Mouse (Mus musculus) CD8-positive naive resting alpha-beta T cell, adult 2 months (primary cell): ENCODE measurements at regions not wholly inside any gene's neighbourhood (a gene's known extent, or its start where the extent isn't known, plus 50 kb on each side); places are given as distances from the start of the nearest gene placed in this dataset.
A peak's percentile ranks its signal among the peaks of the same experiment; 100 is the strongest.

Source experiments
- DNase-seq, 2 experiments: peaks; one replicate each; pipeline ENCODE4 v3.0.0; 2022; ENCODE audit warnings: low read depth in 2 of 2, low spot score in 2 of 2

DNA sequence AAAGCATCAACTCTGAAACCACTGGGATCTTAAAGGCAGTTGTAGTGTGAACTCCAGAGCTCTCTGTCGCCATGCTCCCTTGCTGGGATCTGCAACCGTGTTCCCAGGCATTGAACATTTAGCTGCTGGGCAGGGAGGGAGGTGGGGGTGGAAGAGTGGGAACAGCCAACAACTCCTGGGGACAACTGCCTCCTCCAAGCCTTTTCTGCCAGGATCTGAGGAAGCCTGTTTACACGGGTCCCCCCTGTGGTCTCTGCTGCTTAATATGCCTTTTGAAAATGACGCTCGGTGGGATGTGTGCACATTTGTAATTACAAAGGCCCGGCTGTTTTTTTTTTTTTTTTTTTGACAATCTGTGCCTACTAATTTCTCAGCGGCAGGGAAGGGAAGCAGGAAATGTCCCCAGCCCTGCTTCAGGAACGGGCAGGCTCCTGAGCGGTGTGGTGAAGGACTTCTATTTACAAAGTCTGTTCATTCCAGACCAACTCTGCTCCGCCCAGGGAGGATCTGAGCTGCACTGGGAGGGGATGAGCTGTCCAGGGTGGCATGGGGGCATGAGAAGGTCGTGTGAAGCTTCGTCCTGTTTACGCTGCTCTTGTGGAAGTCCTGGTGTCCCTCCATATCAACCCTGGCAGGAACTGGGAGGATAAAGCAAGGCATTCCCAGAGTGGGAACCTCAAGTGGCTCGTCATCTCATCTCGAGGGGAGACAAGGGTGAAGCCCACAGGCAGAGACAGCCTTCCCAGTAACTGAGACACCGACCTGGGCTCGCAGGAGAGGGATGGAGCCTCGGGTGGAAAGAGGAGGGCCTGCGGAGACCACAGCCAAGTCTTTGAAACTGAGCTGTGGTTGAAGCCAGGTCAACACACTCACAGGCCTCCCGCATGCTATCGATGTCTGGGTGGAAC is 465.0 kb upstream of the Zmiz1 start:
- no peak for DNase-seq

DNA sequence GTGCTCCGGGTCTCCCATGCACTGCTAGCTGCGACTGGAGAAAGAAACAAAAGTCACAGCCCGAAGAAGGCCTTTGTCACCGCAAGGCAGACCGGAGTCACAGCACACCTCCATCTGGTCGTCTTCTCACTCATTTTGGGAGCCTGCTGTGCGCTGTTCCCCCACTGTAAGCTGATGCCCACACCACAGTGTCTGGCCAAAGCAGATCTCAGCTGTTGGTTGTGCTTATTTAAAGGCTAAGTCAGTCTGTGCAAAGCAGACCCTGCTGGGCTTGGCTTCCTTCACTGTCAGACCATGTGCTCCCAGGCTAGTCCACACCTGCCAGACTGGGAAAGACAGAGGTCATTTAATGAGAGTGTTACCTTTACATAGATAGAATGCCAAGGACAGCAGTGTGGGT is 463.8 kb upstream of the Zmiz1 start:
- DNase-seq = no peak

DNA sequence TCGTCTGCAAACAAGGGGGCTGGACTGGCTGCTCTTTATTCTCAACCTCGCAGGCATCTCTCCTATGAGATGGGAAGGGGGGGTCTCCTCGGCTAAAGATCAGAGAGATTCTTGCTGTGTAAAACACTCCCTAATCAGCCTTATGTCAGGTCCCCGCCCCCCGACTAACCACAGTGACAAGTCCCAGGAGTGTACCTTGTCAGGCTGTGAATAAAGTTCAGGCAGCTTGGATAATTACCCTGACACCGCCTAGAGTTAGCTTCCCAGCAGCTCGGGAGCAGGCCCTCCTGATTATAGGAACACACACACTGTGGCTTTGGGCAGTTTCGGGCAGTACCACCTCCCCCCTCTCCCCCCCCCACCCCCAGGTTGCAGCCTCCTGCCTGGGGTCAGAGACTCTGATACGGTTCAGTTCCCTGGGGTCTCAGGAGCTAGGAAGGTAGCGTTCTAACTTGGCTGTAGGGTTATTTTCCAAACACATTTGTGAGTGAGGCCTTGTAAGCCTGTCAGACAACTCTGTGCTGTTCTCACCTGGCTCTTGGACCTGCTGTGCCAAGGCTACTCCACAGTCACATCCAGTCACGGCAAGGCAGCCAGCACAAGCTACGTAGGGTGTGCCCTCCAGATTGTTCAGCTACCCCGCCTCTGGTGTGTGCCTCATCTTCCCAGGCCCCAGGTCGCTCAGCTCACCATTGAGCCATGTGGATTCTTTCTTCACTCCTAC is 461.0 kb upstream of the Zmiz1 start:
- DNase-seq = no peak

DNA sequence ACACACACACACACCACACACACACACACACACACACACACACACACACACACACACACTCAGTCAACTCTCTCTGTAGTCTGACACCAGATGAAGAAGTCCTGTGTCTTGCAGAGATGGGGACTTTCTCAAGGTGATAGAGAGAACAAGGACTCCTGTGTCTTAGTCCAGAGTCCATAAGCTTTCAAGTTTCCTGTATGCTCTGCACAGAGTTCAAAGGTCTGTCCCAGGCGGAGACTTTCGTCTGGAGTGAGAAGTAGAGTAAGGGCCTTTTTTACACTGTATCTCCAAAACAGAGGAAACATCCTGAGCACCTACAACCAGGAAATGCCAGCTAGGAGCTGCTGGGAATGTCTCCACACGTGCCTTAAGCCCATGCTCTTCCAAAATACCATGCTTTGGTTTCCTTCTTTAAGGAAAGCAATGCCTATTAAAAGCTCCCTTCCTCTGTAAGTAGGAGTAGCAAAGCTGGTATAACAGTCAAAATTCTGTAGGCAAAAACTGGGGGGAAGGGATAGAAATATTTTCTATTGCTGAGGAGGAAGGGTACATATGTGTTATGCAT is 459.9 kb upstream of the Zmiz1 start:
- DNase-seq = no peak

DNA sequence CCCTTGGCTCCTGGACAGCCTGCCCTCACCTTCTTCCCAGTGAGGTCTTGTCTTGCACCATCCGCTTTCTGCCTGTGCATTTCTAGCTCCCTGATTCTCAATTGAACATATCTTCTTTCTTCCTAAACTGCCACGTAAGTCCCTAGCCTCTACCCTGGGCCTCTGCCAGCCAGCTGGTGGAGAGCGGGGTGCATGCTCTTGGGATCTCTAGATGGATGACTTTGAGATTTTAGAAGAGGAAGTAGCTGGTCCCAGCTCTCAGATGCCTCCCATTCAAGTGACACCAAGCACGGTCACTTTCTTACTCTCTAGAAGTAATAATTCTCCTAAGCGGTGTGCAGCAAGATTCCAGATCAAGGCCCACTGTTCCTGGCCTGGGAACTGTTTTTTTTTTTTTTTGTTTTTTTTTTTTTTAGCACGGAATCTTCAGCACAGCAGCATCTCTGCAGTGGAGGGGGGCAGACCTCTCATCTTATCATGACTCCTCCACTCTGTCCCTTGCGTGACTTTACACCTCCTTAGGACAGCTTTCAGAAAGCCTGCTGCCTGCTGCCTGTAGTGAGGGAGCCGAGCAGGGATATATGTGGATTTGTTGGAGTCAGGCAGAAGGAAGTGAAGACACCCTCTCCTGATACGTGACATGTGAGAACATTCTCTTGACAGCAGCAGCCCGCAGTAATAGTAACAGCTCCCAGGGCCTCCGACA is 453.6 kb upstream of the Zmiz1 start:
- no peak for DNase-seq

DNA sequence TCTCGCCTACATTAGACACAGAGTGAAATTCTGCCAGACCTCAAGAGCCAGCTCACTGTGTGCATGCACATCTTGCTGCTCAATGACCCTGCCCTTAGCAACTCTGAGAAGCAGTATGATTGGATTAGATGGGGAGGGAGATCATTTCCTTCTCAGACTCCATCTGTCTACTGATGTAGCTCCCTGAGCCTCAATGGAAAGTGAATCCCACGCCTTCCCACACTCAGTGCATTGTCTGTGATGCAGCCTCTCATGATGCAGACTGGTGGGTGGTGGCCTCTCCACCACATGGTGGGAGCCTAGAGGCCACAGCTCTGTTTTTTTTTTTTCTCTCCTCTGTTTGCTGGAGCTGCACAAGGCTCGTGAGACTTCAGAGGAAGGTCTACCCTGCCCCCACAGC is 447.1 kb upstream of the Zmiz1 start:
- no peak for DNase-seq

DNA sequence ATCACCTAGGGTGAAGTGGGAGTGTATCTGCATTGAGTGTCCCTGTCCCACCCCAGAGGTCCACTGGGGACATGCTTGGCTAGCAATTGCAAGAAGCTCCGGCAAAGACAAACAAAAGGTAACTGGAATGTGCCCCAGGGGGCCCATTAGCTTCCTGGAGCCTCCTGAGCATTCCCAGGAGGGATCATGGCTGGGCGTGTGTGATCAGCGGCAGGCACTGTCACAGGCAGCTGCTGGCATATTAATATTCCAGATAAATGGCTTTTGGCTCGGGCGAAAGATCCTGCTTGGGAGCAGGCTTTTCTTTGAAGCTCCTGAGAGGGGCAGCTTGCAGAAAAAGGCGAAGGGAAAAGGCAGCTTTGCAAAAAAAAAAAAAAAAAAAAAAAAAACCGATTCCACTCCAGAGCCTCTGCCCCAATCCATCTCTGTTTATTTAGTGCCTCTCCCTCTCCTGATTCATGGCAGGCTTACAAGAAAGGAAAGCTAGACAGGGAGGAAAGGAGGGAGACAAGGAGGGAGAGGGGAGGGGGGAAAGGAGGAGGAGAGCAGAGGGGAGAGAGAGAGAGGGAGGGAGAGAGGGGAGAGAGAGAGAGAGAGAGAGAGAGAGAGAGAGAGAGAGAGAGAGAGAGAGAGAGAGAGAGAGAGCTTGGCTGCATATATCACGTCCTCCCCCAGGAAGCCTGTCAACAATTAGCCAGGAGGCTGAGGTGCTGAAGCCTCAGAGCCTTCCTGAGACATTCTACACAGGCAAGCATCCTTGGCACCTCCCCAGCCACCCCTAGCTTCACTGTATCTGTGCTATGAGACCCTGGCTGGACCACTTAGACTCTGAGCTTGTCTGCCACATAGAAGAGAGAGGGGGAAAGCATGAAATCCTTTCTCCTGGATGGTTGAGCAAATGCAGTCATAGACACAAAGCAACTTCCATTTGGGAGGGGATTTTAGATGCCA is 443.4 kb upstream of the Zmiz1 start:
- DNase-seq = no peak

DNA sequence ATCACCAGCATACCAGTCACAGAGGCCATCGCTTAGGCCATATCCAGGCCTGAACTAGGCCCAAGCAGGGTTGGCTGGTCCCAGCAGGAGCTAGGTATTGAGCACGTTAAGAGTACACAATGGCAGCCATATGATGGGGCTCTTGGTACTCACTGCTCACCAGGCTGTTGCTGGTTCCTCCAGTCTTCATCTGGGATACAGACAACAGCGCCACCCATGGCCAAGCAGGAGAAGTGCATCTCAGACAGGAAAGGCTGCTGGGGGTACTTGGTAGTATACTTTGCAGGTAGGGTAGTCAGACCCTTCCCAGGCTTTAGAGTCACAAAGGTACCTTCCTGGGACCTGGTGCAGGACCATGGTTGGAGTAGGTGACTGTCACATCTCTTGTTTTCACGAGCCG is 441.1 kb upstream of the Zmiz1 start:
- no peak for DNase-seq

DNA sequence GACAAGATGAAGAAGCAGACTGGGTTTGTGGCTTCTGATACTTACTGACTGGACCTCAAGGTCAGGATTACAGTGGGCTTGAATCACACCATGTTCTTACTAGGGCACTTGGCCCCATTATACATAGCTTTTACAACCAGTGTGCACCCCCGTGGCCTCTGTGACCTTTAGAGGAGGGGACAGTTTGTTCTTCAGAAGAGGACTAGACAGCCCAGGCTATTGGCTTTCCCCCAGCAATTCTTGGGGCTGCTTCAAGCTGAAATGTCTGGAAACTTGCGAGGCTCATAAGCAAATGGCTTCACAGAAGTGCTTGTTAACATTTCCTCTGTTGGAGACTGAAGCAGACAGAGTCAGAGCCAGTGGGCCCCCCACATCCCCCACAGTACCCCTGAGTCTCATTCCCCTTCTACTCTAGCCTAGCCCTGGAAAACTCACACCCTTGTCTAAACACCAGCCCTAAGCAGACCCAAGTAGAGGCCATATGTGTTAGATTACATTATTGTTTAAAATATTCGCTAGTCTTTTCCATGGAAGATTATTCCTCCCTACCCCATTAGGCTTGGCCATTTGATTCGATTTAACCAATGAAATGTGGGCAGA is 439.6 kb upstream of the Zmiz1 start:
- DNase-seq = no peak

DNA sequence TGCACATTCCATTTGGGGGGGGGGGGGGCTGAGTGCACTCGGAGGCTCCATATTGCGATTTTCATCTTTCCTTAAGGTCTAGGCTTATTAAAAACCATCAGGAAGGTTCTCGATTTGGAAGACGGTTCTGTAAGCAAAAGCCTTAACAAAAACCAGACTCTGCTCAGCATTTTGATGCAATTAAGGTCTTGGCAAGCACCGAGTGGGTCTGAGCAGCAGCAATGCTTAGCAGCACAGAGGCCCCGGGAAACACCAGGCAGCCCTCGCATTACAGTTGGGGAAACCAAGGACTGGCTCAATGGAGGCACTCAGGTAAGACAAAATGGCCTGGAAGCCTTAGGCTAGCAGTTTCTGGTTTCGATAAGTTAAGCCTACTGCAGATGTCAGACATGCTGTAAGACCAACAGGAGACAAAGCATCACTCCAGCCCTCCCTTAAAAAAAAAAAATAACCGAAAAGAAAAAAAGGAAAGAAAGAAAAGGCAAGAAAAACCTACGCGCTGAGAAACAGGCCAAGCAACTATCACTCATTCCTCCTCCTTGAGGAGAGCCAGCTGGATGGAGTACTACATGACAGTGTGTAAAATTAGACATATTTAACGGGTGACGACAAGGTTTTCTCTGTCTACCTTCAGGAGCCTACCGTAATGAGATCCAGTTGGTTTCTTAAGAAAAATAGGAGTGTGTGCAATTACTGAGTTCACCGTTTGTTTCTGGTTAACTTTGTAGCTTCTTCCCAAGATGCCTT is 436.3 kb upstream of the Zmiz1 start:
- DNase-seq = no peak

DNA sequence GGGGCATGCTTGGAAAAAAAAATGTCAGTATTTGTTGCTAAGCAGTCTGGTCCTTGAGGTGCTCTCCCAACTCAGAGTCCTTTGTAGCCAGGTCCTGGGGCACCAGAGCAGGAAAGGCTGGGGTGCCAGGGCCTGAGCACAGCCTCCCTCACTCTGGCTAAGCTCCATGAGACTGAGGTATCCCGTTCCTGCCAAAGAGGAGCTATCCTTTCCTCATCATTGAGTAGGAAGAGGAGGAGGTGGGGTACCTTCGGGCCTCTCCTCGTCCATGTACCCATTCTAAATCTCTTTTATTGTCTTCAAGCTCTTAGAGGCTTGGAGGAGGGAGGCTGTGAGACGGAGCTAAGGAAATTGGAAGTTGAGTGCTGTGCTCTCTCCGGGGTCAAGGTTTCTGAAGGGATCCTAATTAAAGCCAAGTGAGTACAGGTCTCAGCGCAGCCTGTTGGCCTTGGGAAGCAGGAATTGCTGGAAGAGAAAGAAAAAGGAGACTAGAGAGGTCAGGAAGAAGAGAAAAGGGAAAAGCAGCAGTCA is 435.6 kb upstream of the Zmiz1 start:
- DNase-seq = no peak

DNA sequence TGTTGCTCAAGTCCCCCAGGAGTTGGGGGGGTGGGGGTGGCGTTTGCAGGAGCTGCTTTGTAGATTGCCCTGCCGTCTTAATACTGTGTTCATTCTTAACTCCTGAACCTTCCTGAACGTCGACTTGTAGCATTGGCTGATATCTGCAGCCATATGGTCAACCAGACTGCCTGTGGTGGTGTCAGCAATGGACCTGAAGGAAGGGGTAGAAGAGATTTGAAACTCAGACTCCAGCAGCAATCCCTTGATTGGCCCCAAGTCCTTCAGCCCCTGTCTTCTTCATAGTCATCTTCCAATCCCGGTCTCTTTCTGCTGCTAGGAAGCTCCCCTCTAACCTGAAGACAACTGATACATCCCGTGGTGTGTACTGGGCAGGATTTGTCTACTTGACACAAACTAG is 433.9 kb upstream of the Zmiz1 start:
- no peak for DNase-seq

DNA sequence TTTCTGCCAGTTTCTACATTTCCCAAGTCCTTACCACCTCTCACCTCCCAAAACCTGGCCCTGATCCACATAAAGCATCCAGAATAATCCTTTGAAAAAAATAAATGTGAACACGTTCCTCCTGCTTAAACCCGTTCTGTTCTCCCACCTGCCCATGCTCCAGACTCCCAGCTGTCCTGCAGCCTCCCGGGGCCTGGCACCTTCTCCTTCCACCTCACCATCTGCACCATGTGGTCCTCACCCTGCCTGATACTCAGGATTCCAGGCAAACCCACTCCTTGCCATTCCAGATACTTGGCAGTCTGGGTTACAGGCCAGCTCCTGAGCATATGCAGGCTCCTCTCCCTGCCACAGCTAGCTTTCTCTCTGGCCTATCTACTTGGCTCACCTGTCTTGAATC is 431.9 kb upstream of the Zmiz1 start:
- DNase-seq = no peak

DNA sequence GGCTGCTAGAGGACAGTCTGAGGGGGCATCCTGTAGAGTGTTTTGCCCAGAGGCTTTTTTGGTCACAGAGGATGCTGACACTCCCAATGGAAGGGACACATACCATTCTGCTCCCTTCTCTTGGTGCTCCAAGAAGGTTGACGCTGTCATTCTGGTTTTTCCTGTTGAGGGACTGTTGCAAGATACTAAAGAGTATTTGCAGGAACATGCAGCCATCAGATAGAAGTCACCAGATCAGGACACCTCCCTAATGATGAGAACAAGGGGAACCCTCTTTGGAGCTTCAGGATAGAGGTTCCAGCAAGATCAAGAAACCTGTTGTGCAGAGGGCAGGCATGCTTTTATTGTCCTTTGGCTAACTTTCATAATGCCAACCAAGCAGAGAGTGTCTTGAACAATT is 431.1 kb upstream of the Zmiz1 start:
- DNase-seq = no peak

DNA sequence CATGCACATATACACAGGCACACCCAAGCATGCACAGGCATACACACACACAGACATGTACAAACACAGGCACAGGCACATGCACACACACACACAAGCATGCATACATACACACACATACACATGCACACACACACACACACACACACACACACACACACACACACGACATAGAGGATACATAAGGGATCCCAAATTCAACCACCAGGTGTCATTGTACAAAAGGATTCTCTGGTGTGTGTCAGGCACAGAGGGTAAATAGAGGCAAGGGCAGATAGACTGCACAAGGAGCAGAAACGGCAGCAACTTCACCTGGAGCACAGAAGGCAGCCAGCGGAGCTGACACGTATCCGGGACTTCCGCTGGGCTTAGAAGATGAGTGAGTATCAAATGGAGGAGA is 428.1 kb upstream of the Zmiz1 start:
- DNase-seq = no peak

DNA sequence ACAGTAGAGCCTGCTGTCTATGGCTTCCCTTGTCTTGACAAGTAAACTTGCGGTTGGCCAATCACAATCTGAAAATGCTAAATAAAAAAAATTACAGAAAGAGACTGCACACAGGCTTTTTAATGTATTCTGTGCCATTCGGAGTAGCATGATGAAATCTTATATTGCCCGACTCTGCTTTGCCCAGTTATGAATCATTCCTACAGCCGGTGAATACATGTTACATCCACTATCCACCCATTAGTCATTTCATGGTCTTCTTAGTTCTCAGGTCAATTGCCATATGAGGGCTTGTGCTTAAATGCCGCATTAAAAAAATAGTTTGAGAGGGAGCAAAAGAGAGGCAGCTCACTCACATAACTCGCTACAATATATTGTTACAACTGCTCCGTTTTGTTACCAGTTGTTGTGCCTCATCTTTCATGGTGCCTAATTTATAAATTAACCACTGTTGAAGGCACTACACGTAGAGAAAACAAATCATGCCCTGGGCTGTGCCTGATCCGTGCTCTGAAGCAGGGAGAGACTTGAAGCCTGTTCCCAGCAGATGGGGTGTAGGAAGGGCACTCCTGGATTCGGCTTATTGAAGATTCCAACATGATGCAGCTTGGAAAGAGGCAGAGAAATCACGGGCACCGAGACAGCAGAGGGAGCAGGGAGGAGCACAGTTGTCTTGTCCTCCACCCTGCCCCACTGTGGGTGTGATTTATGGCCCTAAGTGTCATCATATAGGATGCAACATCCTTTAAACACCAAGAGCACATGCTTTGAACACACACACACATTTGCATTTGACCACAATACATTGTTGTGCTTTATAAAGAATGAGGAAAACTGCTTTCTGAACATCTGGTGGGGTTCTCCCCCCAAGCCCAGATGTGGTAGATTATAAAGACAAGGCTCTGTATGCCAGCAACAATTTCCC is 427.0 kb upstream of the Zmiz1 start:
- no peak for DNase-seq

DNA sequence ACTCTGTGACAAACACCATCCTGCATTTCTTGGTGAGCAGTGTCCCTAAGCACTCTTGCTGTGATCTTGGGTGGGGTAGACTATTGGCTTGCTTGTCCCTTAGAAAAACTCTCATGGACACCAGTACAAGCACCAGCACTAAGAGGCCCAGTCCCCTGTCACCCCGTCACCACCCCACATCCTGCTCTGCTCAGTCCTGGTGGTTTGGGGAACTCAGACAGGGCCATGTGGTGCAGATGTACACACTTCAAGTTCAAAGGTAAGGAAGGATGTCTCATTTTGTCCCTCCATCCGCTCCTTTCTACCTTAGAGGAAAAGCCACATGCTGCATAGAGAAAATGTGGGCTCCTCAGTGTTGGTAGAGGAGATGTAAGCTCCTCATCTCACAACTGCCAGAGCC is 426.1 kb upstream of the Zmiz1 start:
- DNase-seq = peak in 1 of 2 experiments; percentile 13

DNA sequence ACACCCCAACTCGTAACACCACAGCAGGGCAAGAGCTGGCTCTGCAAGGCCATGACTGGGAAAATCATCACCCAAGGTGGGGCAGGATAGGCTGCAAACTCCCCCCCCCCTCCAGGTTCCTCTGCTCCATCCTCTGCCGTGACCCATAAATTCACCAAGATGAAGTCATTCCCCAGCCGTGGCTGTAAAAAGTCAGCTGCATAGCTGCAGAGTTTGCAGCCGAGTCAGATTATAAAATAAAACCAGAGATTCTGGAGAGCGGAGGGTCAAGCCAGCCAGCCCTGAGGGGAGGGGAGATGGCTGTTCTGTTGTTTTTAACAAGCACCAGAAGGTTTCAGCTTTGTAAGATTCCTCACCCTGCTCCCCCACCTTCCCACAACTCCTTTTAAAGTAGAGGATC is 416.7 kb upstream of the Zmiz1 start:
- DNase-seq = no peak
